Mouse (Mus musculus) granulocyte monocyte progenitor cell, adult 5-6 weeks (primary cell): Measurements from ENCODE around the gene Lzts2. TPM values are rescaled to one million over a fixed set of nuclear protein-coding genes. Genes with fewer than 3 reads are reported as not detected.

Source experiments
- ATAC-seq: replicated peaks from 2 replicates; pipeline ENCODE4 v1.8.0; 2016; ENCODE audit warnings: mild to moderate bottlenecking, moderate TSS enrichment, inconsistent platforms; ENCODE audit not compliant: poor library complexity, severe bottlenecking
- total RNA-seq, 2 experiments: library from RNA; stranded (forward) in 1 of 2; stranded (reverse) in 1 of 2; fragments of 200-712, 200-1000 nt in 1 of 2; fragments of >200 nt in 1 of 2; fragmentation: Nextera tagmentation in 1 of 2; gene quantifications; 2 replicates each; pipeline ENCODE4 v1.2.3; 2014 to 2017

Lzts2 gene
- total RNA-seq, 2 experiments from 2014 or later = 7.9 to 9.9 TPM

GRCm38 (mm10) chr19:45075323-45076035, 61.3 kb downstream of the Lzts2 start:
- no peak for ATAC-seq

- ATAC-seq = no peak
Measured at GRCm38 (mm10) chr19:45076036-45076575, 61.9 kb downstream of the Lzts2 start.

Other genes starting within 250 kb of the Lzts2 start
- 29.5 and 33.0 TPM in 2 replicates for gene Slf2, start 83.3 kb upstream of the Lzts2 start, total RNA-seq (2014; fragmentation: Nextera tagmentation)
- gene Slf2, start 83.3 kb upstream of the Lzts2 start, total RNA-seq (2017) = 38.5 and 39.6 TPM in 2 replicates
- 0.43 TPM in 1 of 2 replicates, not detected in the other for gene Sema4g, start 25.3 kb upstream of the Lzts2 start, total RNA-seq (2014; fragmentation: Nextera tagmentation)
- gene Sema4g, start 25.3 kb upstream of the Lzts2 start, total RNA-seq (2017) = not detected in 2 replicates
- gene Twnk, start 8.8 kb upstream of the Lzts2 start, total RNA-seq (2014; fragmentation: Nextera tagmentation) = 27.9 and 30.2 TPM in 2 replicates
- gene Twnk, start 8.8 kb upstream of the Lzts2 start, total RNA-seq (2017) = 20.1 and 23.0 TPM in 2 replicates
- 41.8 and 53.7 TPM in 2 replicates for gene Mrpl43, start 8.0 kb upstream of the Lzts2 start, total RNA-seq (2014; fragmentation: Nextera tagmentation)
- 35.5 and 37.9 TPM in 2 replicates for gene Mrpl43, start 8.0 kb upstream of the Lzts2 start, total RNA-seq (2017)
- 0.24 TPM in 1 of 2 replicates, not detected in the other for gene Pdzd7, start 31.3 kb downstream of the Lzts2 start, total RNA-seq (2014; fragmentation: Nextera tagmentation)
- gene Pdzd7, start 31.3 kb downstream of the Lzts2 start, total RNA-seq (2017) = not detected in 2 replicates
- 10.5 and 21.1 TPM in 2 replicates for gene Sfxn3, start 33.1 kb downstream of the Lzts2 start, total RNA-seq (2014; fragmentation: Nextera tagmentation)
- gene Sfxn3, start 33.1 kb downstream of the Lzts2 start, total RNA-seq (2017) = 3.7 and 5.3 TPM in 2 replicates
- gene Kazald1, start 60.8 kb downstream of the Lzts2 start, total RNA-seq (2014; fragmentation: Nextera tagmentation) = not detected in 2 replicates
- gene Kazald1, start 60.8 kb downstream of the Lzts2 start, total RNA-seq (2017) = 0.69 TPM in 1 of 2 replicates, not detected in the other
- gene Tlx1, start 136.3 kb downstream of the Lzts2 start, total RNA-seq (2014; fragmentation: Nextera tagmentation) = not detected in 2 replicates
- gene Tlx1, start 136.3 kb downstream of the Lzts2 start, total RNA-seq (2017) = not detected in 2 replicates
- not detected in 2 replicates for gene Lbx1, start 221.4 kb downstream of the Lzts2 start, total RNA-seq (2014; fragmentation: Nextera tagmentation)
- gene Lbx1, start 221.4 kb downstream of the Lzts2 start, total RNA-seq (2017) = not detected in 2 replicates